Mouse (Mus musculus): Measurements from ENCODE around the gene Trpc6.

Trpc6 gene

GRCm38 (mm10) chr9:8544041-8544794, at the start of gene Trpc6:
TSS of gene Trpc6 (plus strand) at chr9:8544142.
- peak; percentile 59 to 71 for DNase-seq

DNA sequence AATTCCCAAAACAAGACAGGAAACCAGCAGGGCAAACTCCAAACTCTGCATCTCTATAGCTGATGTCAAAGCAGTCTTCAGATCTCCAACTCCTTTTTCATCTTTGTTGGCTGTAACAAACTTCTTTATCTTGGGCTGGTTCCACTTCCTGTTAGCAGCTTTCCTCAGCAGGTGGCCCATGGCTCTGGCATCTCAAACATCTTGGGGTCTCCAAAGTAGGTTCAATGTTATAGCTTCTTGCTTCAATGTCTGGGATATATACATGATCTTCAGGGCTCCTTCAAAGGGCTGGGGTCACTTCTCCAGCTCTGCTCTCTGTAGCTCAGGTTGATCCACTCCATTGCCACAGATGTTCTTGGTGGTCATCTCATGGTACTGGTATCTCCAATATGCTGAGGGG, 23.0 kb upstream of the Trpc6 start:
- DNase-seq: no peak

- DNase-seq: no peak
These were observed 10.3 kb upstream of the Trpc6 start for GRCm38 (mm10) chr9:8533670-8534069.

- DNase-seq: peak in 1 of 2 experiments; percentile 1
These were observed 1.3 kb downstream of the Trpc6 start for GRCm38 (mm10) chr9:8545236-8545635.

DNA sequence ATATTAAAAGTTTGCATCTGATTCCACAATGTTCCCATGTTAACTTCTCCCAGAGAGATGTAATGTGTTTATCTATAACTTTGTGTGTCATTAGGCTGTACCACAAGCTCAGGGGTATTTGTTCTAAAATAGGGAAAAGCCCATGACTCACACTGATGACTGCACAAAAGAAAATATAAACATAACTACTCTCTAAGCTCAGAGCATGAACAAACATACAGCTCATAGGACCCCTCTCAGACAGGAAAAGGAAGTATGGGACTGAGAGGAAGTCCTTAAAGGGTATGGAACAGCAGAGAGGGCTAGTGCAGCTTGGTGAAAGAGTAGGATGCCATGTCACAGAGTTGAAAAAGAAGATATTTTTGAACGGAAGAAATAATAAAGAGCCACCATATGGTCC, 14.6 kb downstream of the Trpc6 start:
- no peak for DNase-seq

GRCm38 (mm10) chr9:8592618-8593017, 48.7 kb downstream of the Trpc6 start:
- DNase-seq: peak; percentile 30

DNA sequence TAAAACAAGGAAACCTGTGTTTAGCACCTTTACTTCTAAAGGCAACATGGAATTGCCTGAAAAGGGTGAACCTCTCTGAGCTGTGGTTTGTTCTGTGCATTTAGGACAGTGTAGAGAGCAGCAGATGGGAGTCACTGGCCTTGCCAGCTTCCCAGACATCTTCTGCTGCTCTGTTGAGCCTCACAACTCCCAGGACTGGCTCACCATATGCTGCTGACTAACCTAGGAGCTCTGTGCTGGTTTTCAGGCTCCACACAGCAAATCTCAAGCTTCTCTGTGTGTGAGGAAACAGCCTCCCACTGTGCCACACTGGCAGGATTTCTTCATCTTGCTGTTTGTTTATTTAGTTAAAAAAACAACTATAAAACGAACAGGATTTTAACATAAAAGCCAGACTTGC, 53.1 kb downstream of the Trpc6 start:
- DNase-seq: no peak

DNA sequence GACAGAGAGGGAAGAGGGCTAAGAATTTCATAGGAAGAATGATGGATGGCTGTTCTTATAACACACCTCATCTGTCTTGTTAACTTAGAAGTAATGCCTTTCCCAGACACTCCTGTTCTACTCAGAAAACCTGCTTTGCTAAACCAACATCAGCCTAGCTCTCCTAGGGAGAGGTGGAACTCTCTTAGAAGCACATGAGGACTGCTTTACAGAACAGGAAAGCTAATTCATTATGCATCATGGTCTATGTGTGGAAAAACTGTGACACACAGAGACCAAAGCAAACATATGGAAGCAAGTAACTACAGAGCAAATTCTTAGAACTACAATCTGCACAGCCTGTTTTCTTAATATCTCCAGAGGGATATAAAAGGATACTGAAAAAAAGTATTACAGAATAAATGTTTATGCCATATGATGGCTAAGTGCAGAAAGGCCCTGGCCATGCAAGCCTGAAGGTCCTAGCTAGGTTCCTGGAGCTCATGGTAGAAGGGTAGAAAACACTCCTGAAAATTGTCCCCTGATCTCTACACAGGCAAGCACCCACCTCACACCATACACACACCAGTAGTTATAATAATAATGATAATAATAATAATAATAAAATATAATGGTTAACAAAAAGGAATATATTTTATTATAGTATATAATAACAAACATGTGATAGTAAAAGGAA, 63.0 kb downstream of the Trpc6 start:
- DNase-seq: no peak

DNA sequence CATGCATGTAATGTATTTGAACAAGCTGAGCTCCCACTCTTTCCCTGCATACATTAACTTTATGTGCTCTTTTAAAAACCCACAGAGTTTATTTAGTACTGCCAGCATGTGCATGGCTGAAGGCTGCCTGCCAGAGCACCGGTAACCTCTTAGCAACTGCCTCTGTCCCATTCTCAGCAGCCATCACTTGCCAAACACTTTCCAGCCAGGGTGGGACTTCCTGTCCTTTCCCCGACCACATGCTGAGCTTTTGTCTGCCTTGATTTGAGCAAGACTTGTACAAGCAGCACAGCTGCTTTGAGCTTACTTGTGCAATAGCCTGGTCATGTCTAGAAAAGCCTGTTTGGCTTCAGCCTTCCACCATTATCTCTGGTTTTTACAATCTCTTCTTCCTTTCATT, 90.4 kb downstream of the Trpc6 start:
- no peak for DNase-seq

DNA sequence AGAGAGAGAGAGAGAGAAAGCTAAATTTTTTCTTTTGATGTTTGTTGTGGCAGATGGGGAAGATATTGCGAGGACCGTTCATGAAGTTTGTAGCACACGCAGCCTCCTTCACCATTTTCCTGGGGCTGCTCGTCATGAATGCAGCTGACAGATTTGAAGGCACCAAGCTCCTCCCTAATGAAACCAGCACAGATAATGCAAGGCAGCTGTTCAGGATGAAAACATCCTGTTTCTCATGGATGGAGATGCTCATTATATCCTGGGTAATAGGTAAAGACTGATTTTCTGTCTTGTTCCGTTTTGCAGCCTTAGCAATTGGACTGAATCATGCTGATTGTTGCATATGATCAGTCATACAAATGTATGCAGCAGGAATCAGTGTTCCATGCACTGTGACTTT, 99.5 kb downstream of the Trpc6 start:
- DNase-seq: no peak

GRCm38 (mm10) chr9:8655347-8655746, 111.4 kb downstream of the Trpc6 start:
- no peak for DNase-seq

DNA sequence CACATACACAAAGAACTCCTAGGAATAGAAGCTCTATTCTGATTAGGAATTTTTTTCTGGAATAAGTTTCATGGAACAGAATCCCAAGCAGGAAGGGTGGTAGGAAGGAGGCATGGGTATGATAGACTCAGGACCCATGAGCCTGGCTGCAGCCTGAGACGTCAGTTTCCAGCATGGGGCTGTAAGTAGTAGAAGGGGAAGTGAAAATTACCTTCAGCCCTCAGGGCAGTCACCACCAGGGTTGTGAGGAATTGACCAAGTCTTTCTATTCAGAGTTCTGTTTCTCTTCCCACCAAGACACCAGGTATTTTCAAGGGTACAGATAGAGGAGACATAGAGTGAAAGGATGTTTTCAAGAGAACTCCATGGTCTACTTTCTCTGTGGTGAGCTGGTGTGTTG, 129.0 kb downstream of the Trpc6 start:
- DNase-seq: no peak

- DNase-seq: no peak
These were observed 132.7 kb downstream of the Trpc6 start for GRCm38 (mm10) chr9:8676607-8677006.

DNA sequence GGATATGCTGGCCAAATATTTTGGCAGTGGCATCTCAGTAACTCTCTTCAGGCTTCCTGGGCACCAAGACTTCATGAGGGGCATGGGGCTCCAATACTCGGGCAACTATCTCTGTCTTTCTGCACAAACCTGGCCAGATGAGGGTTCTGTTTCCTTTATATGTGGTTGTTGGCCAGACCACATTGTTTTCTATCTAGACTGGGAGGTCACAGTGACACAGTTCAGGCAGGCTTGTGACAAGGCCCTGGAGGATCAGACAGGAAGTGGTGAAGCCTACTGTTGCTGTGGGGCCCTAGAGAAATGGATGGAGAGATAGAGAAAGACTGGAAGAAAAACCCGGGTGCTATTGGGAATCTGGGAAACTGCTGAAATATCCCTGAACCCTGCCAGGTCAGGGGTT, 149.2 kb downstream of the Trpc6 start:
- DNase-seq: no peak

- peak; percentile 89 to 90 for DNase-seq
These were observed 156.7 kb downstream of the Trpc6 start for GRCm38 (mm10) chr9:8700669-8701068.

GRCm38 (mm10) chr9:8703516-8703915, 159.6 kb downstream of the Trpc6 start:
- DNase-seq: no peak

DNA sequence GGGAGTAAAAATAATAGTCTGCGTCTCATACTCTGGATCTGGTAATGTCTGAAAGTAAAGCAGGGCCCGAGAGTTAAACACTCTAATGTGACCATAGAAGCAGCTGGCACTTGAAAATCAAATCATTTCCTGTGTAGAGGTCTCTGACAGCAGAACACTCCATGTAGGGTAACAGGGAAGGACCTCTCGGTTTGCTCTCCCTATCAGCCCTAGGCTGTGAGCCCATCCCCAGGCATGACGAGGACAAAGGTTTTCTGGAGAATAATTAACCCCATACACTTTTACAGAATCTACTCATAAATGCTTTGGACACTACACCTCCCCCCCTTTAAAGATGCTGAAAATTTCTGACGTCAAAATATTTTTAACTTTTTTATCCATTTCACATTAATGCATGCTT, 160.0 kb downstream of the Trpc6 start:
- no peak for DNase-seq

DNA sequence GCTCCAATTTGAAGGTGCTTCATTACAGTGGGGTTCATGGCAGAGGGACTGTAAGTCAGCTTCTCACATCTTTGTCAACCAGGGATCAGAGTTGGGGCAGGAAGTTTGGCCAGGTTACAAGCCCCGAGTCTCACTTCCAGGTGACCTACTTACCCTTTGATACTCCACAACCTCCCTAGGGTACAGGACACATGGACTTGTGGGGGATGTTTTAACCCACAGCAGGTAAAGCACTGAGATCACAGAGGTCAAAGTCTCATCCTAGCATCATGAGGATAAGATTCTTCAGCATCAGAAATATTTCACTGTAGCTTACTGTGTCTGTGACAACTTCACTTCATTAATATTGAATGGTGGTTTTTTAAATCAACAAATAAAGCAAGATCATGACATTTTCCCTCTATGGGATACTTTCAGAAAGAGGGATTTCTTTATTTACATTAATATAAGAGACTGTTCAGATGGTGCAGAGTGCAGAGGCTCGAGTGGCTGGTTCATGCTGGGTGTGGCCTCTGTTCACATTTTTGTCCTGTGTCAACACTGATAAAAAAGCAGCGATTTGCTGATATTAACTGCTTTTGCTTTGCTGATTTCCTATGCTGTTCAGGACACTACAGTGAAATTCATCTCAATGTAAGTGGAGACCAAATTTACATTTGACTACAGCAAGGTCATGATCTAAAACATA, 166.3 kb downstream of the Trpc6 start:
- DNase-seq: no peak

DNA sequence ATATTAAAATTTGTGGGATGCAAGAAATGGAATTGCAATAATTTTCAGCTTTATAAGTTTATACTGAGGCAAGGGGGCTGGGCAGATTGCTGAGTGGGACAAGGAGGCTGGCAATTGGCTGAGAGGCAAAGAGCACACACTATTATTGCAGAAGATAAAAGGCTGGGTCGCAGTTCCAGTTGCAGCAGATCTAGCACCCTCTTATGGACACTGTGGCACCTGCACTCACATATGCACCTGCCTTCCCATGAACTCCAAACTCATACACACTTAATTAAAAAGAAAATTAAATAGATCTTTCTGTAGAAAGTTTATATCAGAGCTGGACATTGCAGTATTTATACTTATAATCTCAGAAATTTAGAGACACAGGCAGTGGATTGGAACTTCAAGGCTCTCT, 175.1 kb downstream of the Trpc6 start:
- DNase-seq: no peak

- no peak for DNase-seq
These were observed 185.1 kb downstream of the Trpc6 start for GRCm38 (mm10) chr9:8729056-8729455.
